ENCODE assay signal across 20 mouse cellular contexts in genomic region chr16:3964990-3965389, GRCm38 (mm10). TPM values are rescaled to one million over a fixed set of nuclear protein-coding genes. Genes with fewer than 3 reads are reported as not detected.
DNase-seq lines count a peak whose midpoint lies in the region; ATAC-seq lines count a peak whose summit lies in the region.
"Had no signal": no experiment of that assay in that cellular context is flagged by ENCODE, and none has a peak within 500 bp of the region (broad histone marks: within the 10 kb centered on the region; RNA-seq: fewer than 3 reads in every experiment).

No protein-coding gene starts in this region.

- H3K9ac ChIP-seq in kidney, embryonic 15.5 days: no peak overlapping the region
- no peak overlapping the region for H3K9ac ChIP-seq in intestine, embryonic 15.5 days
- H3K9ac ChIP-seq: embryonic facial prominence, embryonic 12.5 days; forebrain, postnatal 0 days; liver, embryonic 14.5 days had no signal

- no peak overlapping the region for H3K4me3 ChIP-seq in kidney, embryonic 15.5 days (replicated peaks)
- H3K4me3 ChIP-seq in intestine, embryonic 15.5 days (replicated peaks): no peak overlapping the region
- H3K4me3 ChIP-seq: embryonic facial prominence, embryonic 12.5 days; gastrocnemius, adult 2 months; megakaryocyte, embryonic 14.5 days had no signal

- peak; percentile 58 for DNase-seq in cerebellum, adult 11-12 months
- DNase-seq in kidney, adult 9 months: no peak
- peak; percentile 38 for DNase-seq in cerebellum, adult 8-10 months
- DNase-seq in right cerebral cortex, postnatal 36 days (ENCODE audit: low spot score in 2 of 2): no peak
- no peak for DNase-seq in right cerebral cortex, postnatal 25 days
- DNase-seq: adrenal gland, adult 2 months; forebrain, postnatal 0 days; gastrocnemius, adult 2 months; heart, adult 18-20 months; heart, postnatal 4 days; thymus, postnatal 25 days had no signal

- no peaks in the 10 kb centered on the region for H3K36me3 ChIP-seq in kidney, embryonic 15.5 days
- H3K36me3 ChIP-seq in intestine, embryonic 15.5 days: no peaks in the 10 kb centered on the region
- H3K36me3 ChIP-seq: embryonic facial prominence, embryonic 12.5 days had no signal

- no peaks in the 10 kb centered on the region for H3K9me3 ChIP-seq in kidney, embryonic 15.5 days (replicated peaks)
- no peaks in the 10 kb centered on the region for H3K9me3 ChIP-seq in intestine, embryonic 15.5 days
- H3K9me3 ChIP-seq: embryonic facial prominence, embryonic 12.5 days; megakaryocyte, embryonic 14.5 days had no signal

- WGBS in kidney, embryonic 15.5 days: 67% methylated on average over 10 of the region's 10 CpGs
- 74% methylated on average over 10 of the region's 10 CpGs for WGBS in intestine, embryonic 15.5 days

- no peak for ATAC-seq in cerebellum, adult (ENCODE audit: insufficient number of reproducible peaks, low FRiP score, low TSS enrichment)
- ATAC-seq in kidney, embryonic 15.5 days (replicated peaks; ENCODE audit: low FRiP score): peak; percentile 36; the same call in 1 of the 2 replicates
- peak; percentile 37 for ATAC-seq in intestine, embryonic 15.5 days
- ATAC-seq: forebrain, postnatal 0 days; hindbrain, embryonic 16.5 days; lung, postnatal 0 days; midbrain, embryonic 16.5 days had no signal

- no peaks in the 10 kb centered on the region for H3K4me1 ChIP-seq in kidney, embryonic 15.5 days
- H3K4me1 ChIP-seq in intestine, embryonic 15.5 days (replicated peaks): no peaks in the 10 kb centered on the region
- H3K4me1 ChIP-seq: embryonic facial prominence, embryonic 12.5 days had no signal

- H3K27ac ChIP-seq in kidney, embryonic 15.5 days: no peak overlapping the region
- H3K27ac ChIP-seq in intestine, embryonic 15.5 days: no peak overlapping the region
- H3K27ac ChIP-seq: embryonic facial prominence, embryonic 12.5 days; gastrocnemius, adult 2 months; liver, embryonic 14.5 days had no signal

- no peak overlapping the region for H3K4me2 ChIP-seq in kidney, embryonic 15.5 days
- no peak overlapping the region for H3K4me2 ChIP-seq in intestine, embryonic 15.5 days (replicated peaks)
- H3K4me2 ChIP-seq: embryonic facial prominence, embryonic 12.5 days had no signal

- H3K27me3 ChIP-seq in kidney, embryonic 15.5 days: no peaks in the 10 kb centered on the region
- no peaks in the 10 kb centered on the region for H3K27me3 ChIP-seq in intestine, embryonic 15.5 days (replicated peaks)
- H3K27me3 ChIP-seq: embryonic facial prominence, embryonic 12.5 days had no signal

RNA-seq across cellular contexts. Expression of gene Nlrc3, which starts 11.4 kb away (rescaled TPM):
- polyA plus RNA-seq in kidney, embryonic 15.5 days (2015; fragmentation: Nextera tagmentation; extraction: Ambion mirVana): 2.3 and 2.5 TPM in 2 replicates
- 1.00 and 1.0 TPM in 2 replicates for polyA plus RNA-seq in intestine, embryonic 15.5 days (2015; fragmentation: Nextera tagmentation; extraction: Ambion mirVana)

RNA-seq across cellular contexts. Expression of gene Slx4, which starts 38.6 kb away (rescaled TPM):
- 21.1 and 21.3 TPM in 2 replicates for polyA plus RNA-seq in kidney, embryonic 15.5 days (2015; fragmentation: Nextera tagmentation; extraction: Ambion mirVana)
- 12.5 and 15.1 TPM in 2 replicates for polyA plus RNA-seq in intestine, embryonic 15.5 days (2015; fragmentation: Nextera tagmentation; extraction: Ambion mirVana)

RNA-seq across cellular contexts. Expression of gene Cluap1, which starts 56.4 kb away (rescaled TPM):
- 26.3 and 29.9 TPM in 2 replicates for polyA plus RNA-seq in kidney, embryonic 15.5 days (2015; fragmentation: Nextera tagmentation; extraction: Ambion mirVana)
- polyA plus RNA-seq in intestine, embryonic 15.5 days (2015; fragmentation: Nextera tagmentation; extraction: Ambion mirVana): 18.1 and 21.5 TPM in 2 replicates

RNA-seq across cellular contexts. Expression of gene 1700037C18Rik, which starts 56.5 kb away (rescaled TPM):
- 7.9 and 10.1 TPM in 2 replicates for polyA plus RNA-seq in kidney, embryonic 15.5 days (2015; fragmentation: Nextera tagmentation; extraction: Ambion mirVana)
- polyA plus RNA-seq in intestine, embryonic 15.5 days (2015; fragmentation: Nextera tagmentation; extraction: Ambion mirVana): 5.0 and 6.2 TPM in 2 replicates

Comparison
In these comparisons a context has a peak if more than half of its experiments do, and no peak if none do; other contexts are left out.
1. DNase-seq: peak in cerebellum, adult 11-12 months (single experiment) and cerebellum, adult 8-10 months (single experiment); none in kidney, adult 9 months (single experiment), right cerebral cortex, postnatal 36 days (0 of 2) and right cerebral cortex, postnatal 25 days (single experiment).